Mouse (Mus musculus): ENCODE results near the gene Lrig1.

DNA sequence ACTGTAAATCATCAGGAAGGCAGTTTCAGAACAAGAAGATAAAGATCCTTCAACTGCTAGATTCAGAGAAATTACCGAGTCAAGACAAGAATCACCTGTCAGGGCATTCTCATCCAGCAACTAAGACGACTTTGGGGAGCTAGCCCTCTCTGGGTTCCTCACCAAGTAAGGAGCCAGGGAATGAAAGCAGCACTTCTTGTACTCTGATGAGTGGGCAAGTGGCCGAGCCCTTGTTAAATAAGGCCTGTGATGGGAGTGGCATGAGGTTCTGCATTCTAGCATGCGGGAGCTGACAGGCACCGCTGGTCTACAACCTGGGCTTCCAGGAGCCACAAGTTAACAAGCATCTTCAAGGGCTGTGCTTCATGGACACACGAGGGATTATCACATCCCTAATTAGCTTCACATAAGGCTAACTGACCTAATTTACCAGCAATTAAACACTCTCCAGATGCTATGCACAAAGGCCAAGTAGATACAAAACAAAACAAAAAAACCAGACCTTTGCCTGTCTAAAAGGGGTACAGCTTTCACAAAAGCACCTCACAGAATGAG lies 47.2 kb downstream of the Lrig1 start:
- TF ChIP-seq POLR2A (IDR thresholded peaks at IDR 0.05; ENCODE audit: low read depth, low read length) = no peak
- TF ChIP-seq CTCF (IDR thresholded peaks at IDR 0.05; ENCODE audit: borderline replicate concordance, insufficient read depth, low read length) = no peak
